In the genomic region with DNA sequence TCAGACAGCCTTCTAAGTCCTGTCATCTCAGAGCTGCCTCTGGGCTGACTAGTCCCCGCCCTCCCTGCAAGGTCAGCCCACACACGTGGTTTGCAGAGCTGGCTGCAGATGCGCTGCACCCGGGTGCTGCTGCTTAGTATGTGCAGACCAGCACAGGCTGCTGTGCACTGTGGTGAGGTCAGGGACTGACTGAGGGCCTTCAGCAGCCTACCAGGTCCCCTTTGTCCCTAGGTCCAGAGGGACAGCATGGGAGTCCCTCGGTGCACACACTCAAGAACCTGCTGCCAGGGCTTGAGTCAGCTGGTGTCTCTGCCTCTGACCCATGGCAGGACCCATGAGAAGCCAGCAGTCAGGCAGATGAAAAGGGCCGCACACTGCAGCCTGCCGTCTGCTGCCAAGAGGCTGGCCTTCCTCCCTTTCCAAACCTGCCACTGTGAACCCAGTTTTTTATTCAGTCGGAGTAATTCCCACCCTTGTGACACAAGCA, we compare ENCODE assay signal across 8 mouse cellular contexts. TPM values are rescaled to one million over a fixed set of nuclear protein-coding genes. Genes with fewer than 3 reads are reported as not detected.
DNase-seq lines count a peak whose midpoint lies in the region; ATAC-seq lines count a peak whose summit lies in the region.

No protein-coding gene starts in this region.

- WGBS in forebrain, embryonic 15.5 days = 15% methylated on average over 8 of the region's 8 CpGs

- peak; percentile 76 for DNase-seq in A20 (ENCODE audit: low read depth, low spot score)
- peak; percentile 65 to 74 for DNase-seq in adrenal gland, adult 18-20 months (ENCODE audit: low spot score in 2 of 2)
- peak; percentile 91 for DNase-seq in layer of hippocampus, adult 9-11 months
- peak; percentile 50 for DNase-seq in lung, postnatal 14 days
- DNase-seq in ovary, postnatal 36 days (ENCODE audit: low spot score) = peak; percentile 67
- peak; percentile 69 for DNase-seq in thymus, postnatal 4 days

- no peak overlapping the region for H3K4me3 ChIP-seq in forebrain, embryonic 15.5 days

- no peak overlapping the region for H3K4me2 ChIP-seq in forebrain, embryonic 15.5 days (replicated peaks)

- 0 out of 2 replicates have a peak overlapping the region, but pooled peaks have one; percentile 3 for H3K27ac ChIP-seq in forebrain, embryonic 15.5 days (replicated peaks)

- peaks cover 21% of the 10 kb centered on the region for H3K4me1 ChIP-seq in forebrain, embryonic 15.5 days

- no peak overlapping the region for H3K9ac ChIP-seq in forebrain, embryonic 15.5 days (replicated peaks)

- H3K27me3 ChIP-seq in forebrain, embryonic 15.5 days = no peaks in the 10 kb centered on the region

- peak; percentile 32; the same call in 1 of the 2 replicates for ATAC-seq in forebrain, embryonic 15.5 days (replicated peaks)
- peak; percentile 68 to 69 for ATAC-seq in hematopoietic stem cell, adult 5-6 weeks (replicated peaks in 1 of 2; ENCODE audit: insufficient read depth in 1 of 2, low FRiP score in 2 of 2, low TSS enrichment in 1 of 2, low read depth in 1 of 2, poor library complexity in 2 of 2, severe bottlenecking in 2 of 2)

- H3K36me3 ChIP-seq in forebrain, embryonic 15.5 days = no peaks in the 10 kb centered on the region

- H3K9me3 ChIP-seq in forebrain, embryonic 15.5 days = no peaks in the 10 kb centered on the region

RNA-seq across cellular contexts. Expression of a gene that starts 25.4 kb away (rescaled TPM):
- total RNA-seq in adrenal gland, adult 18-20 months (2021) = 10 to 100 TPM; 35.9 to 42.7 TPM
- polyA plus RNA-seq in forebrain, embryonic 15.5 days (2015; fragmentation: Nextera tagmentation; extraction: Ambion mirVana) = 90.4 and 95.4 TPM in 2 replicates
- 25.2 and 35.0 TPM in 2 replicates for total RNA-seq in hematopoietic stem cell, adult 5-6 weeks (2017)
